Mouse (Mus musculus) testis, adult 2 months (tissue): ENCODE data around the gene Cldn2.

Experiments
- CTCF ChIP-seq: fragments of 200-500 bp; IDR thresholded peaks from 2 replicates; pipeline ENCODE4 v1.5.1; 2012; ENCODE audit warnings: low read depth, mild to moderate bottlenecking, inconsistent platforms, low read length, moderate library complexity; ENCODE audit not compliant: control insufficient read depth, insufficient read depth, insufficient replicate concordance
- POLR2A ChIP-seq: fragments of 200-500 bp; IDR thresholded peaks from 2 replicates; pipeline ENCODE4 v1.6.1; 2012; ENCODE audit warnings: low read depth, mild to moderate bottlenecking, inconsistent platforms, low read length, moderate library complexity; ENCODE audit not compliant: control insufficient read depth

DNA sequence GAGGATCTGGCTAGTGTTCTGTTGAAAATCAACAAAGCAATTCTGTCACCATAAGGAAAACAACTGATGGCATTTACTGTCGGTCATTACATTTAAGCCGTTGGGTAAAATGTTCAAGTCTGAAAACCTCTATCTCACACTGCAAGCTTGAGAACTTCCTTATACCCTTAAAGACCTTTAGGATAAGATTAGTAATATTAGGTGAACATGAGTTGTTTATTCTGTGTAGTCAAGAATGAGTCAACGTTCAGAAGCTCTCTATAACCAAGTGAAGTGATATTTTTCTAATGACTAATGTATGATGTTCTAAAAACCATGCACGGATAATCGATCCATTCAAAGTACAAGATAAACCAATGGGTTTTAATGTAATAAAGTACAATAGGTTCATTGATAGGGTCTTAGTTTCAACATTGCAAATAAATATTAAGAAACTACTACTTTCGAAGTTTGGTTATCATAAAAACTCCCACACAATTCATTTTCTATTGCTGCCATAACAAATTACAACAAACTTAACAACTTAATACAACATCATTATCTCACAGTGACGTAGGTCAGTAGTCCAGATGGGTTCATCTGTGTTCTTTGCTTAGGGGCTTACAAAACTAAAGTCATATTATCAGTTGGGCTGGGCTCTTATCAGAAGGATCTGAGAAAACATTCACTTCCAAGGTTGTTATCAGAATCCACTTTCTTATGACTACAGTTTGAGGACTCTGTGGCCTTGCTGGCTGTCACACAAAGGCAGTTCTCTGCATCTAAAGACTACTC is 6.4 kb upstream of the Cldn2 start:
- TF ChIP-seq CTCF (no peak), POLR2A (no peak)
